Mouse (Mus musculus) testis, adult 2 months (tissue): ENCODE measurements around the gene Actn2.

ENCODE experiments used
- CTCF ChIP-seq: fragments of 200-500 bp; IDR thresholded peaks from 2 replicates; pipeline ENCODE4 v1.5.1; 2012; ENCODE audit warnings: low read depth, mild to moderate bottlenecking, inconsistent platforms, low read length, moderate library complexity; ENCODE audit not compliant: control insufficient read depth, insufficient read depth, insufficient replicate concordance
- POLR2A ChIP-seq: fragments of 200-500 bp; IDR thresholded peaks from 2 replicates; pipeline ENCODE4 v1.6.1; 2012; ENCODE audit warnings: low read depth, mild to moderate bottlenecking, inconsistent platforms, low read length, moderate library complexity; ENCODE audit not compliant: control insufficient read depth

DNA sequence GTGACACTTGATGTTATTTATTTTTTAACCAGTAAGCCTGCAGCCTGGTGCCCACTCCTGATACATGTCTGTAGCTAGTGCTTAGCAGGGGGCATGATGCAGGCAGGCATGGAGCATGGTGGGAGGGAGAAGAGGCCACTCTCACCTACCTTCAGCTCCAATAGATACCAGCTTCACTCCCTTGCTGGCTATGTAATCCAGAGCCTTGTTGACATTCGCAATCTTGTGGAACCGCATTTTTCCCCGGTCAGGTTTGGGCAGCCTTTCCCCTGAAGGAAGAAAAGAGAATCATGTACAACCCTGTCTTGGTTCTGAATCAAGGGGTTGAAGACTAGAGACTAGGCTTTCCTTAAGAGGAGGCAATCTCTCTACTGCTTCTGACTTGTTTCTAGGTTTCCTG is 31.1 kb downstream of the Actn2 start:
- TF ChIP-seq CTCF = no peak
- TF ChIP-seq POLR2A = no peak
